Comparison of ENCODE assay signal across 9 mouse cellular contexts in genomic region chrX:94032937-94033336, GRCm38 (mm10).
DNase-seq lines count a peak whose midpoint lies in the region; ATAC-seq and TF ChIP-seq lines count a peak whose summit lies in the region.
"Had no signal": no experiment of that assay in that cellular context is flagged by ENCODE, and none has a peak within 500 bp of the region (broad histone marks: within the 10 kb centered on the region; RNA-seq: fewer than 3 reads in every experiment).

No protein-coding gene starts in this region.

- peaks cover 4% of the 10 kb centered on the region; the same call in 1 of the 2 replicates for H3K27me3 ChIP-seq in heart, embryonic 11.5 days (ENCODE audit: control insufficient read depth, insufficient read depth, low read length)
- no peaks in the 10 kb centered on the region for H3K27me3 ChIP-seq in CH12.LX (replicated peaks)

- ATAC-seq in heart, embryonic 11.5 days (replicated peaks; ENCODE audit: insufficient number of reproducible peaks, low FRiP score, low TSS enrichment), result no peak

- dilution Hi-C loops in CH12.LX (cut with MboI; ENCODE audit: extremely low pct_ligation_motif_present, extremely low pct_unique_long_range_greater_than_20kb, low sequenced_read_pairs), result no loop called here

- in situ Hi-C loops in CH12.LX (cut with MboI; ENCODE audit: low pct_ligation_motif_present, low pct_unique_long_range_greater_than_20kb, low sequenced_read_pairs), result loop anchor here (25.0 kb wide), 1 partner anchor 246 kb away; no protein-coding TSS in a partner anchor

- peak; percentile 80 for TF ChIP-seq RAD21 in CH12.LX (IDR thresholded peaks at IDR 0.05; ENCODE audit: low read depth, low read length)

- H3K9ac ChIP-seq in heart, embryonic 11.5 days (ENCODE audit: low read depth, low read length), result no peak overlapping the region
- H3K9ac ChIP-seq in CH12.LX (ENCODE audit: insufficient read depth, low read depth), result peak overlapping the region; percentile 56; the same call in 1 of the 2 replicates
- H3K9ac ChIP-seq: lung, embryonic 15.5 days had no signal

- no peak overlapping the region for H3K4me3 ChIP-seq in heart, embryonic 11.5 days (ENCODE audit: low read depth, low read length)
- peak overlapping the region in 1 of 3 experiments; percentile 51 for H3K4me3 ChIP-seq in CH12.LX (replicated peaks in 1 of 3; ENCODE audit: low read depth in 2 of 3, low read length in 2 of 3, poor library complexity in 1 of 3)
- H3K4me3 ChIP-seq: lung, embryonic 15.5 days had no signal

- no peak for TF ChIP-seq EP300 in CH12.LX (IDR thresholded peaks at IDR 0.05; ENCODE audit: low read length)

- H3K79me2 ChIP-seq in CH12.LX (replicated peaks; ENCODE audit: control insufficient read depth, extremely low read depth, insufficient read depth, poor library complexity, severe bottlenecking), result no peaks in the 10 kb centered on the region

- H3K36me3 ChIP-seq in heart, embryonic 11.5 days (ENCODE audit: control insufficient read depth, insufficient read depth, low read length), result no peaks in the 10 kb centered on the region
- no peaks in the 10 kb centered on the region for H3K36me3 ChIP-seq in CH12.LX (replicated peaks in 1 of 2; ENCODE audit: control insufficient read depth in 1 of 2, insufficient read depth in 1 of 2, low read length in 1 of 2)
- H3K36me3 ChIP-seq: lung, embryonic 15.5 days had no signal

- intact Hi-C loops in left cerebral cortex, postnatal 10 days (cut with DNase I), result no loop called here

- H3K4me1 ChIP-seq in heart, embryonic 11.5 days (ENCODE audit: control insufficient read depth, insufficient read depth, low read length), result no peaks in the 10 kb centered on the region
- no peaks in the 10 kb centered on the region for H3K4me1 ChIP-seq in CH12.LX (ENCODE audit: control insufficient read depth in 1 of 2, insufficient read depth in 2 of 2)
- H3K4me1 ChIP-seq: lung, embryonic 15.5 days had no signal

- peak in 1 of 2 experiments; percentile 78; a peak in 3 of 4 replicates for TF ChIP-seq CTCF in CH12.LX (conservative IDR thresholded peaks at IDR 0.05 in 1 of 2, IDR thresholded peaks at IDR 0.05 in 1 of 2; ENCODE audit: low read depth in 2 of 2, low read length in 2 of 2)

- no peak overlapping the region for H3K4me2 ChIP-seq in heart, embryonic 11.5 days
- H3K4me2 ChIP-seq in CH12.LX (ENCODE audit: insufficient read depth, low read depth, poor library complexity, severe bottlenecking), result peak overlapping the region; percentile 50; the same call in 1 of the 2 replicates
- H3K4me2 ChIP-seq: lung, embryonic 15.5 days had no signal

- no peak overlapping the region for H3K27ac ChIP-seq in heart, embryonic 11.5 days (ENCODE audit: low read depth, low read length)
- H3K27ac ChIP-seq in CH12.LX (ENCODE audit: insufficient read depth, low read depth), result no peak overlapping the region
- H3K27ac ChIP-seq: lung, embryonic 15.5 days had no signal

- no peaks in the 10 kb centered on the region for H3K9me3 ChIP-seq in heart, embryonic 11.5 days (replicated peaks; ENCODE audit: control insufficient read depth, low read length)
- H3K9me3 ChIP-seq in CH12.LX (replicated peaks; ENCODE audit: low read length), result no peaks in the 10 kb centered on the region
- H3K9me3 ChIP-seq: lung, embryonic 15.5 days had no signal

- 36% methylated on average over 11 of the region's 11 CpGs for WGBS in heart, embryonic 11.5 days (ENCODE audit: insufficient replicate concordance)

- no peak for TF ChIP-seq POLR2A in CH12.LX (IDR thresholded peaks at IDR 0.05; ENCODE audit: low read depth, low read length)

- peak; percentile 38 for DNase-seq in heart, adult 8-10 months (ENCODE audit: low spot score)
- peak; percentile 66 for DNase-seq in CH12.LX (ENCODE audit: extremely low read depth)
- peak; percentile 14 for DNase-seq in brain, embryonic 18.5 days (ENCODE audit: low read depth, low spot score)
- peak; percentile 2 to 33 for DNase-seq in heart, adult 9 months (ENCODE audit: low spot score in 2 of 2)
- DNase-seq in left cerebral cortex, postnatal 10 days (ENCODE audit: extremely low spot score in 1 of 2, low spot score in 2 of 2), result peak; percentile 18 to 46
- DNase-seq in naive thymus-derived CD4-positive, alpha-beta T cell, adult 2 months (ENCODE audit: low read depth), result peak; percentile 65
- peak; percentile 44 for DNase-seq in thymus, postnatal 0 days (ENCODE audit: low spot score)

TF ChIP-seq in CH12.LX, 34 proteins besides CTCF, POLR2A, EP300 and RAD21:
- TF ChIP-seq JUN (IDR thresholded peaks at IDR 0.05; ENCODE audit: insufficient read depth, low read depth, low read length) (no peak), KAT2A (IDR thresholded peaks at IDR 0.05; ENCODE audit: insufficient replicate concordance, low read length) (no peak), MYC (IDR thresholded peaks at IDR 0.05; ENCODE audit: low read depth, low read length) (0 out of 2 replicates have a peak, but pooled peaks have one; percentile 36), ZC3H11A (IDR thresholded peaks at IDR 0.05; ENCODE audit: low read depth, low read length) (no peak), SMC3 (IDR thresholded peaks at IDR 0.05; ENCODE audit: low read depth, low read length) (peak; percentile 62), POLR2AphosphoS2 (IDR thresholded peaks at IDR 0.05; ENCODE audit: low read depth, low read length) (no peak)

Comparison
In these comparisons a context has a peak if more than half of its experiments do, and no peak if none do; other contexts are left out.
1. DNase-seq: peak in every context shown above with its lines; median percentile 66 in CH12.LX; 65 in naive thymus-derived CD4-positive, alpha-beta T cell, adult 2 months; 44 in thymus, postnatal 0 days; 38 in heart, adult 8-10 months; 32 in left cerebral cortex, postnatal 10 days; 18 in heart, adult 9 months; 14 in brain, embryonic 18.5 days.